ENCODE assay signal across 8 mouse cellular contexts in the genomic region with DNA sequence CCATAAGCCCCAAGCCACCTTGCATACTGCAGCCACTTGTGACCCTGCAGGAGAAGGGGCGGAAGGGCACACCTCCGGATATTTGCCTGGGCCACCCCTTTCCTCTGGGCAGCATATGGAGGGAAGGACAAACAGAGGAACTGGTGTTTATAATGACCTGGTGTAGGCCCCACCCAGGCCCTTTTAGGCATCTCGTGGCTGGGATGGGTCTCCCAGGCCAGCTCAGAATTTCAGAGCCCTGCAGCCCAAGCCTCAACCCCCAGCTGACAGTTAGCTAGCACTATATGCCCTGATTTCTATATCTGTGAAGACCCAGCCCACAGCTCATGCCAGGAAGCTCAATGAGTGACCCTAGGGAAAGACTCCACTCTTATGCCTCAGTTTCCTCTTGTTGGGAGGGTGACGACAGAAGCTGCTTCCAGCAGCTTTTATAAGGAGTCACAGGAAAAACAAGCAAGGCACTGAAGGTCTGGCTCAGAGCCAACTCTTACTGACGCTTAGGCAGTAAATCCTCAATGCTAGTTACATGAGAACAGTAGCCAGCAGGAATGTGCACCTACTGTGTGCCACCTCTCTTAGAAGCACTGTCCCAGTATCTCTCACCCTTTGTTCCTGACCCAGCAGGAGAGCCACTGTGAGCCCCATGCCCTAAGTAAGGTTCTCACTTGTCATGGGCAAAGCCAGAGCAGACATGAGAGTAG. TPM values are rescaled to one million over a fixed set of nuclear protein-coding genes. Genes with fewer than 3 reads are reported as not detected.
DNase-seq lines count a peak whose midpoint lies in the region; ATAC-seq and TF ChIP-seq lines count a peak whose summit lies in the region.

No protein-coding gene starts in this region.

- H3K4me3 ChIP-seq in embryonic facial prominence, embryonic 15.5 days (replicated peaks): no peak overlapping the region
- H3K4me3 ChIP-seq in stomach, postnatal 0 days (ENCODE audit: low read depth, low read length): no peak overlapping the region

- DNase-seq in urinary bladder, postnatal 14 days (ENCODE audit: low spot score): peak; percentile 68
- DNase-seq in urinary bladder, adult 2 months (ENCODE audit: low spot score): no peak
- DNase-seq in kidney, postnatal 25 days: peak; percentile 74 to 77
- DNase-seq in stomach, postnatal 0 days (ENCODE audit: low spot score): peak; percentile 58
- no peak for DNase-seq in right cerebral cortex, adult 2 months (ENCODE audit: low spot score in 2 of 2)
- DNase-seq in T-cell, adult 2 months (ENCODE audit: low spot score): no peak

- TF ChIP-seq CTCF in stomach, postnatal 0 days (IDR thresholded peaks at IDR 0.05; ENCODE audit: low read depth): no peak

- H3K4me2 ChIP-seq in embryonic facial prominence, embryonic 15.5 days (replicated peaks): peak overlapping the region; percentile 11; the same call in 1 of the 2 replicates
- peak overlapping the region; percentile 43 for H3K4me2 ChIP-seq in stomach, postnatal 0 days (replicated peaks; ENCODE audit: low read depth)

- H3K4me1 ChIP-seq in embryonic facial prominence, embryonic 15.5 days: peaks cover 44% of the 10 kb centered on the region
- H3K4me1 ChIP-seq in stomach, postnatal 0 days (replicated peaks; ENCODE audit: control insufficient read depth, insufficient read depth): peaks cover 15% of the 10 kb centered on the region

- no peaks in the 10 kb centered on the region for H3K9me3 ChIP-seq in embryonic facial prominence, embryonic 15.5 days (replicated peaks)
- H3K9me3 ChIP-seq in stomach, postnatal 0 days (ENCODE audit: control insufficient read depth, low read length): no peaks in the 10 kb centered on the region

- H3K27me3 ChIP-seq in embryonic facial prominence, embryonic 15.5 days: no peaks in the 10 kb centered on the region
- no peaks in the 10 kb centered on the region for H3K27me3 ChIP-seq in stomach, postnatal 0 days (ENCODE audit: control insufficient read depth, insufficient read depth, low read length)

- TF ChIP-seq EP300 in stomach, postnatal 0 days (optimal IDR thresholded peaks at IDR 0.05): no peak

- 39% methylated on average over 5 of the region's 5 CpGs for WGBS in embryonic facial prominence, embryonic 15.5 days
- WGBS in stomach, postnatal 0 days: 17% methylated on average over 5 of the region's 5 CpGs

- peaks cover 28% of the 10 kb centered on the region for H3K36me3 ChIP-seq in embryonic facial prominence, embryonic 15.5 days
- peaks cover 13% of the 10 kb centered on the region; the same call in 1 of the 2 replicates for H3K36me3 ChIP-seq in stomach, postnatal 0 days (ENCODE audit: control insufficient read depth, insufficient read depth, low read length)

- no peak for ATAC-seq in embryonic facial prominence, embryonic 15.5 days (ENCODE audit: insufficient number of reproducible peaks, low FRiP score, low TSS enrichment, low read depth)
- peak; percentile 21 for ATAC-seq in stomach, postnatal 0 days (ENCODE audit: low FRiP score, low TSS enrichment)
- ATAC-seq in erythroid progenitor cell, adult 5-6 weeks (replicated peaks; ENCODE audit: low FRiP score, poor library complexity, severe bottlenecking): no peak

- no peak overlapping the region for H3K9ac ChIP-seq in embryonic facial prominence, embryonic 15.5 days
- peak overlapping the region; percentile 41 for H3K9ac ChIP-seq in stomach, postnatal 0 days (ENCODE audit: low read length)

- peak overlapping the region; percentile 83 for H3K27ac ChIP-seq in embryonic facial prominence, embryonic 15.5 days (replicated peaks)
- peak overlapping the region; percentile 96 for H3K27ac ChIP-seq in stomach, postnatal 0 days (replicated peaks)

RNA-seq across cellular contexts. Expression of gene Nccrp1, which starts 24.1 kb away (rescaled TPM):
- polyA plus RNA-seq in urinary bladder, adult 2 months (2012; rRNA removed): 0.67 and 1.1 TPM in 2 replicates
- polyA plus RNA-seq in embryonic facial prominence, embryonic 15.5 days (2015; fragmentation: Nextera tagmentation; extraction: Ambion mirVana): 2.6 and 4.6 TPM in 2 replicates
- polyA plus RNA-seq in stomach, postnatal 0 days (2015; fragmentation: Nextera tagmentation; extraction: Ambion mirVana): 20.1 and 27.2 TPM in 2 replicates
- total RNA-seq in erythroid progenitor cell, adult 5-6 weeks (2015; ENCODE audit: low replicate concordance): not detected in 2 replicates
- not detected in 2 replicates for total RNA-seq in erythroid progenitor cell, adult 5-6 weeks (2017; ENCODE audit: low replicate concordance)

RNA-seq across cellular contexts. Expression of gene Samd4b, which starts 26.8 kb away (rescaled TPM):
- polyA plus RNA-seq in urinary bladder, adult 2 months (2012; rRNA removed): 49.9 and 54.5 TPM in 2 replicates
- polyA plus RNA-seq in embryonic facial prominence, embryonic 15.5 days (2015; fragmentation: Nextera tagmentation; extraction: Ambion mirVana): 32.8 and 34.1 TPM in 2 replicates
- polyA plus RNA-seq in stomach, postnatal 0 days (2015; fragmentation: Nextera tagmentation; extraction: Ambion mirVana): 9.8 and 12.0 TPM in 2 replicates
- total RNA-seq in erythroid progenitor cell, adult 5-6 weeks (2015; ENCODE audit: low replicate concordance): 15.9 and 29.6 TPM in 2 replicates
- 8.0 and 20.2 TPM in 2 replicates for total RNA-seq in erythroid progenitor cell, adult 5-6 weeks (2017; ENCODE audit: low replicate concordance)

RNA-seq across cellular contexts. Expression of gene Pak4, which starts 26.9 kb away (rescaled TPM):
- polyA plus RNA-seq in urinary bladder, adult 2 months (2012; rRNA removed): 24.7 and 31.3 TPM in 2 replicates
- 37.4 and 39.3 TPM in 2 replicates for polyA plus RNA-seq in embryonic facial prominence, embryonic 15.5 days (2015; fragmentation: Nextera tagmentation; extraction: Ambion mirVana)
- 33.9 and 34.1 TPM in 2 replicates for polyA plus RNA-seq in stomach, postnatal 0 days (2015; fragmentation: Nextera tagmentation; extraction: Ambion mirVana)
- total RNA-seq in erythroid progenitor cell, adult 5-6 weeks (2015; ENCODE audit: low replicate concordance): 7.6 and 9.6 TPM in 2 replicates
- total RNA-seq in erythroid progenitor cell, adult 5-6 weeks (2017; ENCODE audit: low replicate concordance): 2.1 and 5.9 TPM in 2 replicates

RNA-seq across cellular contexts. Expression of gene Sycn, which starts 30.4 kb away (rescaled TPM):
- 0.27 TPM in 1 of 2 replicates, not detected in the other for polyA plus RNA-seq in urinary bladder, adult 2 months (2012; rRNA removed)
- not detected in 2 replicates for polyA plus RNA-seq in embryonic facial prominence, embryonic 15.5 days (2015; fragmentation: Nextera tagmentation; extraction: Ambion mirVana)
- polyA plus RNA-seq in stomach, postnatal 0 days (2015; fragmentation: Nextera tagmentation; extraction: Ambion mirVana): 87.1 and 87.6 TPM in 2 replicates
- not detected in 2 replicates for total RNA-seq in erythroid progenitor cell, adult 5-6 weeks (2015; ENCODE audit: low replicate concordance)
- total RNA-seq in erythroid progenitor cell, adult 5-6 weeks (2017; ENCODE audit: low replicate concordance): not detected in 2 replicates

RNA-seq across cellular contexts. Expression of gene Ifnl3, which starts 48.5 kb away (rescaled TPM):
- polyA plus RNA-seq in urinary bladder, adult 2 months (2012; rRNA removed): not detected in 2 replicates
- not detected in 2 replicates for polyA plus RNA-seq in embryonic facial prominence, embryonic 15.5 days (2015; fragmentation: Nextera tagmentation; extraction: Ambion mirVana)
- not detected in 2 replicates for polyA plus RNA-seq in stomach, postnatal 0 days (2015; fragmentation: Nextera tagmentation; extraction: Ambion mirVana)
- not detected in 2 replicates for total RNA-seq in erythroid progenitor cell, adult 5-6 weeks (2015; ENCODE audit: low replicate concordance)
- not detected in 2 replicates for total RNA-seq in erythroid progenitor cell, adult 5-6 weeks (2017; ENCODE audit: low replicate concordance)

Comparison
In these comparisons a context has a peak if more than half of its experiments do, and no peak if none do; other contexts are left out.
1. DNase-seq: peak in urinary bladder, postnatal 14 days (single experiment), kidney, postnatal 25 days (2 of 2) and stomach, postnatal 0 days (single experiment); none in urinary bladder, adult 2 months (single experiment), right cerebral cortex, adult 2 months (0 of 2) and T-cell, adult 2 months (single experiment).